Mouse (Mus musculus) activated CD4-positive, CD25-positive, alpha-beta regulatory T cell, adult 4 months (primary cell): Measurements from ENCODE around the gene Gm21778. TPM values are rescaled to one million over a fixed set of nuclear protein-coding genes. Genes with fewer than 3 reads are reported as not detected.
"Not testable (repeated sequence)": the region's sequence is repeated elsewhere in the genome, so short reads cannot be mapped to it uniquely, and the experiment has no call there.

Experiments
- ATAC-seq: one replicate; pipeline ENCODE4 v1.8.0; 2017
- polyA plus RNA-seq, 2 experiments: library from polyadenylated mRNA; unstranded; fragments of 100-300 nt; shearing (Covaris generic); gene quantifications; one replicate each; pipeline ENCODE4 v1.2.1; 2017

Gm21778 gene
- polyA plus RNA-seq, result not detected

GRCm38 (mm10) chrY:5942160-5942559 is at the start of gene Gm21778:
Gm21778 (plus strand) TSS chrY:5942460.
- ATAC-seq, result not testable (repeated sequence)

Other genes with a start within 250 kb of the Gm21778 start
- gene Gm20914, start 216.5 kb upstream of the Gm21778 start, polyA plus RNA-seq, result not detected
- not detected for gene Gm28171, start 149.1 kb upstream of the Gm21778 start, polyA plus RNA-seq